Mouse (Mus musculus): ENCODE measurements around the gene Esrra. TPM values are rescaled to one million over a fixed set of nuclear protein-coding genes. Genes with fewer than 3 reads are reported as not detected.

The Esrra gene
- total RNA-seq, 1 experiment from 2014 or later = 18.2 TPM

DNA sequence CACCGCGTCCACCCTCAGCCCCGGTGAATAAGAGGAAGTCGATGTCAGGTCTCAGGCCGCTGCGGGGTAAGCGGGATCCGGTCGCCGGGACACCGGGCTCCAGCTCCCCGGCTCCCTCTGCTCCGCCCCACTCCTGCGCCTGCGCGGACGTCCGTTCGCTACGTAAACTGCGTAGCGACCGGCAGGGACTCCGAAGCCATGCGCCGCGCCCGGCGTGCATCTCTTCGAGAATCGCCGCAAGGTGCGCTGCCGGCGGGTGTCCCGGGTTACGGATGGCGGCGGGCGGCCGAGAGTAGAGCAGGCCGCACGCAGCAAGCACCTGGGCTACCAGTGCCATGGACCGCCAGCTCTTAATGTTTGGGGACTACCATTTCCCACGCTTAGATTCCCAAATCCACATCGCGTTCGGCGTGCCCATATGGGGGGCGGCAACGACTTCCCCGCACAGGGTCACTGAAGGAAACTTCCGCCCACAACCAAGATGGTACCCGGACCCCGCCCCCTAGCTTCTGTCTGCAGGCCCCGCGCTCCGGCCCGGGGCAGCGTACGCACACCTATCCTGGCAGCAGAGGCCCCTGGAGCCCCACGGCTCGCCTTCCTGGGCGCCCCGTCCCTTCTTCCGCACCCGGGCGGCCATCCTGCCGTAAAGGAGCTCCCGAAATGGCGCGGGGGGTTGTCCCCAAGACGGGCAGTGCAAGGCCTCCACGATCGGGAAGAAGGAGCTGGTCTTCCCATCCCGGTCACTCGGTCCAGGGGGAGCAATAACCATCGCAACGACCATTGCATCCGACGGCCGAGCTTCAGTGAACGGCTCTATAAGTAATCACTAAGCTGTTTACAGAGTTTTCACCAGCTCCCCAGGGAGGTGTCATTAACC lies 20.0 kb upstream of the Esrra start, which contains the start of gene Bad:
Bad (plus strand) TSS at position 490 of the 877 bp plus-strand sequence.
- ATAC-seq (replicated peaks; ENCODE audit: low read depth, poor library complexity, severe bottlenecking) = peak; percentile 76

DNA sequence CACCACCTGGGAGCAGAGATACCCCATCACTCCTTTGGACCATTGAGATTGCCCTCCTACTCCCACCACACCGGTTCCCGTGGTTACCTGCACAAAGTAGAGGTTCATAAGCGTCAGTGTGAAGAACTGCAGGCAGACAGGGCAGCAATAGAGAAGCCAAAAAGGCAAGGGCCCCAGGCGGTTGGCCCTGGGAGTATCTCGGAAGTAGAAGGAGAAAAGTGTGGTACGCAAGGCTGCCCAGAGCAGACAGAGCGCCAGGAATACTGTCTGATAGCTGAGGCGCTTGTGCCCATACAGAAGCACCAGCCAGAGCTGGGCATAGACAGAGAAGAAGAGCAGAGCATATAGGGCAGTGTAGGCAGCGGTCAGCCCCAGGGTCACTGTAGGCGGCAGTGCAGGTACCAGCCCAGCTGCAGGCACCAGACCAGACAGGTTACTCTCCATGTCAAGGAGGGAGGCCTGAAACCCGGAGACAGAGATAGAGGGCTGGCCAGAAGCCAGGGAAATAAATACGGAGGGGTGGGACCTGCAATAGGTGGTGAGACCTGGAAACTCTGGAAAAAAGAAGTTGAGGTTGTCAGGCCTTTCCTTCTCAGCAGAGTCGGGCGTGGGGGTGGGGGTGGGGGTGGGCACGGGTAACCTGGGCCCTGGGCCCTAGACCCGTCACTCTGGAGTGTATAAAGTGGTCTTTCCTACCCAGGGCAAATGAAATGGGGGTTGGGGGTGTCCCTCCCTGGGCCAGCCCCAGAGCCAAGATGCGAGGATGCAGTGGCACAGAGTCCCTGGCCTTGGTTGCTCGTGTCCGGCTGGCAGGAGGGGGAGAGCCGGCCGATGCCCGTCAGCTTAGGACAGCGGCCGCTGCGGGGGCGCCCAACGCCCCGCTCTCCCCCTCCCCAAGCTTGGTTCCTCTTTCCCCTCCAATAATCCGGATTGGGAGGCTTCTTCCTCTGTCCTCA lies 19.1 kb upstream of the Esrra start:
- no peak for ATAC-seq (replicated peaks; ENCODE audit: low read depth, poor library complexity, severe bottlenecking)

DNA sequence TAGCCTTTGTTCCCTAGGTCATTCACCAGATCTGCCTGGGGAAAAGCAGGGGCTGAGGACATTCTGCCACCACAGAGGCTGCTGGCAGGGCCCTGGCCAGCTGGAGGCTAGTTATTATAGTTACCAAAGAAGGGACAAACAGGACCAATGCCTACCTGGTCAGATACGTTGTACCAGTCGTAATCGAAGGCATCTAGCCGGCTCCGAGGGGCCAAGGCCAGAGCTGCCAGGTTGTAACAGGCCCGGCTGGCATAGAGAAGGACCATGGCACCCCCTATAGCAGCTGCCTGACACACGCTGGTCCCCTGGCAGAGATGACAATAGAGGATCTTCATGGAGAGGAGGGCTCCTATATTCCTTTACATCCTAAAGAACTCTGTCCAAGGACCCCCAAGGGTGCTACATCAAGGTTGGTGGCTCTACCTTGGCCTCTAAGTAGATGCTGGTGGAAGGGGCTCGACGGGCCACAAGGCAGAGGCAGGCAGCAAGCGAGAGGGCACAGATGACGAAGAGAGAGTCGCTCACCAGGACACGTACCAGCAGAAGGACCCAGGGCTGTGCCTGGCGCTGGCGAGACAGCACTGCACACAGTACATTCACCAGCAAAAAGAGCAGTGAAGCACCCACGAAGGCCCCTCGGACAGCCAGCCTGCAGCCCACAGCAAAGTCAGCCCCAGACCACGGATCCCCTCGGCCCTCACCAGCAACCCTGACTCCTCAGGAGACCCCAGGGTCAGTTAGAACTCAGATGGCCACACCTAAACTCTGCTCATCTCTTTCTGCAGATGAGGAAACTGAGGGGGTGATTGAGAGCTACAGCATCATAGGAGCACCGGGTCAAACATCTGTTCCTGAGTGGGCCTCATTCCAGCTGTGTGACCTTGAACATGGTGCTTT lies 17.7 kb upstream of the Esrra start:
- no peak for ATAC-seq (replicated peaks; ENCODE audit: low read depth, poor library complexity, severe bottlenecking)

DNA sequence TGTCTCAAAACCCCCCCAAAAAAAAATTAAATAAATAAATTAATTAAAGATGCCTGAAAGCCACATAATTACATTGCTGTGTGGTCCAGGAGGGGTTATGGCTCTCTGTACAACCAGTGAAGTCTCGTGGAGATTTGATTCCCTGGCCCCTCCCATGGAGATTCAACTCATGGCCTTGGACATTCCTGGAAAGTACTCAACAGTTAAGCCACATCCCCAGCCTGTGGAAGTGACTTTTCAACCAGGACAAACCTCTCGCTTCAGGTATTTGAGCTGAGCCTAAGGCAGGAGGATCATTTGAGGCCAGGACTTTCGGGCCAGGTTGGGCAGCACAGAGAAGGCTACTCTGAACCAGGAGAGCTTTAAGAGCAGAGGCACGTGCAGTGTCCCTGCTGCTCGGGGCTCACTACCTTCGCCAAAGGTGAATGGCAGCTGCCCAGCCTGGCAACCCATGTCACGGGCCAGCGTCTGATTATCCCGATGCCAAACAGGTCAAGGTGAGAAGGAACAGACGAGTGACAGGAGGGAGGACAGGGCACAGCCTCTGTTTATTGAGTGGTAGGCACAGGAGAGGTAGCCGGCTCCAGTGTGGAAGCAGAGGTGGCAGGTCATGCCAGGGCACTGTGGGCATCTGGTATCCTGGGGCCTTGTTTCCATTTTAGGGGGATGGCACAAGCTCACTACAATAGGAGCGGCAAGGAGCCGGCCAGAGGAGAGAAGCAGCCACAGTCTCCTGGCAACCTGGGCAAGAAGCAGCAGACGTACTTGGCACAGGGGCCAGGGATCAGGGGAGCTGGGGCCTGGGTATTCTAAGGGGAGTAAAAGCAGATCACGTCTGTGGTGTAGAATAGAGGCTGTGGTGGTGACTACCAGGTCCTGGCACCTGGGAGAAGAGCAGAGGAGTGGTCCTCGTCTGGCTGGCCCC lies 16.2 kb upstream of the Esrra start:
- ATAC-seq (replicated peaks; ENCODE audit: low read depth, poor library complexity, severe bottlenecking) = no peak

DNA sequence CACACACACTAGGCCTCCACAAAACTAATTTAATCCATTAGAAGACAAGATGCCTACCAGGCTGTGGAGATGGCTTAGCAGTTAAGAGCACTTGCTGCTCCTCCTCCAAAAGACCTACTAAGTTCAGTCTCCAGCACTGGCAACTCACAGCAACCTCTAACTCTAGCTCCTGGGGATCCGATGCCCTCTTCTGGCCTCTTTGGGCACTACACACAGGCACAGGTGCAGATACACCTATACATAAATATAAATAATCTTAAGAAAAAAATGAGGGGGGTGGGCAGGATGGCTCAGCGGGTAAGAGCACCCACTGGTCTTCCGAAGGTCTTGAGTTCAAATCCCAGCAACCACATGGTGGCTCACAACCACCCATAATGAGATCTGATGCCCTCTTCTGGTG lies 14.7 kb upstream of the Esrra start:
- ATAC-seq (replicated peaks; ENCODE audit: low read depth, poor library complexity, severe bottlenecking) = 0 out of 2 replicates have a peak, but pooled peaks have one; percentile 33

DNA sequence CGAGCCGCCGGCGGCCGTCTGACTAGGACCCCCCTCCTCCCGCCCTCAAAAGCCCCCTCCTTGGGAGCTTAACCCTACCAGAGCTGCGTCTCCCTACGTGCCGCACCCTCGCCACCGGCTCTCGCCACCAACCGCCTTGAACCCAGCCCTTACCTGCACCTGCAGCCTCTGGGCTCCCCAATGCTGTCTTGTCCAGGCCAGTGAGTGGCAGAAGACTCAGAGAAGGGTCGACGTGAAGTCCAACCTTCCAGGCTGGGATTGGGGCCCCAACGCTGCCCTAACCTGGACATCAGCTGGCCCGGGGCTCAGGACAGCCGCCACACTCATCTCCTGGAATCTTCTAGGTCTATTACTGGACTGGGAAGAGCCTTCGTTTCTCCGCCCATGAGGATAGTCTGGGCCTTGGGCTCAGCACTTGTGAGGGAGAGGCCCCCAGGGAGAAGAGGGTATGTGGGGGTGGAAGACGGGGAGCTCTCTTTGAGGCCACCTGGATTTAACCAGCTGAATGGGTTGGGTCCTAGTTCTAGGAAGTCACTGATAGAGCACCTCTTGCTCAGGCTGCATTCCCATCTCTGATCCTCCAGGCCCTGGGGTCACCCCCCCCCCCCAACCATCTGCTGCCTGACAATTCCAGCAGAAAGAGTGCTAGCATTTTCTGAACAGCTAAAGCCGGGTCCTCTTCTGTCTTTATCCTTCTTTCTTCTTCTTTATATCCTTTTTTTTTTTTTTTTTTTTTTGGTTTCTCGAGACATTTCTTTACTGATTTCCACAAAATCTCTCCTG lies 12.8 kb upstream of the Esrra start, which contains the start of gene Kcnk4:
Kcnk4 (minus strand) TSS at position 321 of the 783 bp plus-strand sequence.
- ATAC-seq (replicated peaks; ENCODE audit: low read depth, poor library complexity, severe bottlenecking) = no peak

DNA sequence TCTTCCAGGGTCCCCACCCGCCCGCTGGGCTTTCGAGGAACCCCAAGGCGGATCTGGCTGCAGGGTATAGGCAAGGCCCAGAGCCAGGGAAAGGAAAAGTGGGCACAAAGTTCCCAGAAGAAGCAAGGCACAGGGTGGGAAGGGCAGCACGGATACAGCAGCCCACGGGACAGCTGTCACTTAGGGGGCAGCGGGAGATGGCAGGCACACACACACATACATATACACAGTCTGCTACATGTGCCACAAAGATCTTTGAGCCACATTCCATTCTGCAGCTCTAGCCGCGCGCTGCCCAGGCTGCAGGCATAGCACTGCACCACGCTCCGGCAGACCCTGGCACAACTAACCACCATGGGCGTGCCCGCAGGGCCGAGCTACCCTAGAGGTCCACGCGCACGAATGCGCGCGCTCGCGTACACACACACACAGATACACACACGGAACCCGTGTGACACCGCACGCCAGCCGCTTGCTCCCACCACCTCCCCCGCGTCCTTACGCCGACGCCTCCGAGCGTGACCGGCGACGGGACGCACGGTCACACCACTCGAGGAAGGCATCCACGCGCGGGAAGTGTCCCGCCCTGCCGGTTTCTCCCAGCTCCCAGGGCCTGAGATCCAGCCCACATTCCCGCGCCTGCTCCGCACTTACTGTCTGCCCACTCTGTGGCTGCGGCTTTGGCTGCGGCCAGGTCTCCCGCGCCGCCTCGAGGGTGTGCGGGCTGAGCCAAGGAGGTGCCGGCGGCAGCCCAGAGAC lies 12.0 kb upstream of the Esrra start:
- peak; percentile 55 for ATAC-seq (replicated peaks; ENCODE audit: low read depth, poor library complexity, severe bottlenecking)

DNA sequence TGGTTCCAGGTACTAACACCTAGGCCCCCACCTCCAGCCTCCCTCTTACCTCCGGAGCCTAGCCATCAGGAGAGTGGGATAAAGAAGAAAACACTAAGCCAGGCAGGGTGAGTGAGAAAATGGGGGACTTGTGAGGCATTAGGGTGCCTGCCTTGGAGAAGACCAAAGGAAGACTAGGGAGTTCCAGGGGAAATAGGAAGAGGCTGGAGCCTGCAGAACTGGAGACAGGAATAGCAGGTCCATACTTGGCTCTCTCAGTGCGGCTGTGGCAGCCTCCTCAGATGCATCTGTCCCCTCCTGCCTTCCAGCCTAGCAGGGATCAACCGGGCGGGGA lies 11.5 kb upstream of the Esrra start:
- ATAC-seq (replicated peaks; ENCODE audit: low read depth, poor library complexity, severe bottlenecking) = no peak

DNA sequence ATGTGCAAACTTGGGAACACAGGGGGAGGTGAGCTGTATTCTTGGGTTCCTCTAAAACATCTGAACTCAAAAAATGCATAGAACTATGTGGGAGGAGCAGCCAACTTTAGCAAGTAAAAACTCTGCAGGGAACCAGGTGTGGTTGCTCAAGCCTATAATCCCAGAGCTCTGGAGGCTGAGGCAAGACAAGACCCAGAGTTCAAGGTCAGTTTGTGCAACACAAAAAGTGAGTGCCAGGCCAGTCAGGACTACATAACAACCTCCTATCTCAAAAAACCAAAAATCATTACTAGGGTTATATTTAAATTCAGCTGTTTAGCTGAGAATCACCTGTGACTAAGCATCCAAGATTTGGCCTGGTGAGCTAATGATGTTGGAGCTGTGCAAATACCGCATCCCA lies 10.4 kb upstream of the Esrra start:
- no peak for ATAC-seq (replicated peaks; ENCODE audit: low read depth, poor library complexity, severe bottlenecking)

DNA sequence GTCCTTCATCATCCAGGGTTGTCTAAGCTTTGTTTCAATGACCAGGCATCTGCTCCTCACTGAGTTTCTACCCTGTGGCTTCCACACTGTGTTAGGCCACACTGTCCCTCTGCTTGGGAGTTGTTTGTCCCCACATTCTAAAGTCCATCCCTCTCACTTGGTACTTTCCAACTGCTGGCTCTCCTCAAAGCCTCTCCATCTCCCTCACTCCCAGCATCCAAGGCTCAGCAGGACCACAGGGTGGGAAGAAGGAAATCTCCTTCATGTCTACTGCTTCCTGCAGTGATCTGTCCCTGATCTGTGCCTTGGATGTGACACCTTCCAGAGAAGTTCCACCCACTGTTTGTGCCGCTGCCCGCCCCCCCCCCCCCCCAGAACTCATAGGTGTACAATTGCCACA lies 9.4 kb upstream of the Esrra start:
- no peak for ATAC-seq (replicated peaks; ENCODE audit: low read depth, poor library complexity, severe bottlenecking)

DNA sequence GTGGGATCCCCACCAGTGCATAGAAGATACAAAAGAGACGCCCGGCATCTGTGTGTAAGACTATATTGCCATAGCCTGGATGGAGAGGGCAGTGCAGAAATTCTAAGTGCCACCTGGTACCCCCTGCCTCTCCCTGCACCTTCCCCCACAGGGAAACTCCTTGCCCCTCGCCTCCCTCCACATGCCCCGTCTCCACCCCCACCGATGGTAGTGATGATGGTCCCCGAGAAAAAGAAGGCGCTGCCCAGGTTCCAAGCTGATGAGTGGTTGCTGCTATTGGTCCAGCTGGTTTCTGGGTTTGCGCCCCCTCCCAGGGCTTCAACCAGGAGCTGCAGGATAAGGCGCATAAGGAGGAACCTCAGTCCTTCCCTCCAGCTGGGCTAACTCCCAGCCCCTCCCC lies 6.5 kb upstream of the Esrra start:
- no peak for ATAC-seq (replicated peaks; ENCODE audit: low read depth, poor library complexity, severe bottlenecking)

DNA sequence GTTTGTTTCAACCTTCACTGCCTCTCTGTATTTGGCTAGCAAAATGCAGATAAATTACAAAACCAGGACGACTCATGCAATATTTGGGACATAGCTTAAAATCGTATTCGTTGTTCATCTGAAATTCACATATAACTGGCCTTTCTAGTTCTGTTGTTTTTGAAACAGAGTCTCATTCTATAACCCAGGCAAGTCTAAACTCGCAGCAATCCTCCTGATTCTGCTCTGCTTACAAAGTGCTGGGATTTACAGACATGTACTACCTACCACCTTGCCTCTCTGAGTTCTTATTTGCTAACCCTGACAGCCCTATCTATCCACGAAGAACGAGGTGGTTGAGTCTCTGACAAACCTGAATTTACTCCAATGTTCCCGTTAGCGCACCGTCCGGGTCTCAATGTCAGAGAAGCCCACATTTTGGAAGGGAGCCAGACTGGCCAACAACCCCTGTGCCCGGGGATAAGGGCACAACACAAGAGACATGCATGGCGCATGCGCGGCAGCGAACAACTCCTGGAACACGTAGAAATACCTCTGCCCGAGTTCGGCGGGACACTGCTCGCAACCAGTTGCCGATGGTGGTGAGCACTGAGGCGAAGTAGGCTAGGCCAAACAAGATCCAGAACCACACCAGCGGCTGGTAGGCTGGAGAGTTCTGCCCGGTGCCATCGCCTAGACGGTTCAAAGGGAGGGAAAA lies 5.1 kb upstream of the Esrra start:
- no peak for ATAC-seq (replicated peaks; ENCODE audit: low read depth, poor library complexity, severe bottlenecking)

DNA sequence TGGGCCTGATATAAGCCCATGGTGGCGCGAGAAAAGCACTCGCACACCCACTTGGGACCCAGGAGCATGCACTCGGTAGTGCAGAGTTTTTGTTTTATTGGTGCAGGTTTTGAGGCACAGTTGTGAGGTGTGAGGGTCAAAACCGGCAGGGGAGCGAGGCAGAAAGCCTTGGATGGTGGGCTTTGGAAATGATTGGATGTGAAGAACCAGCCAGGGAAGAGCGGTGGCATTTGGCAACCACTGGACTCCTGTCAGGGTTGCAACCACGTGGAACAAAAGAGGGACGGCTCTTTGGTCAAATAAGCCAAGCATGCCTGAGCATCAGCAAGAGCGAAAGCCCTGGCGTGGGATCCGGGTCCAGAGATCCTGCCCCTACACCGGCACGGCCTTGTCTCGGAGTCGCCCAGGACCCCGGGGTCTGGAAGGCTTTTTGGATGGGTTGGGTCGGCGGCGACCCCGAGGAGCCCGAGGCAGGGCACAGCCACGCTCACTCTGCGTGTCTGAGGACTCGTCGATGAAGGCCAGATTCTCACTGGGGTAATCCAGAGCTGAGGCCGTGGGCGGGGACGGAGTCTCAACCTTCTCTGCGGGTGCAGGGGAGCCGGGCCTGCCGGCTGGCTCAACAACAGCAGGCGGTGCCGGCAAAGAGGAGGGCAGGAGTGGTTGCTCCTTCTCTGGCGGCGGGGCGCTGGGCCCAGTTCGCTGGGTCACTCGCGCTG lies 4.2 kb upstream of the Esrra start:
- ATAC-seq (replicated peaks; ENCODE audit: low read depth, poor library complexity, severe bottlenecking) = no peak

DNA sequence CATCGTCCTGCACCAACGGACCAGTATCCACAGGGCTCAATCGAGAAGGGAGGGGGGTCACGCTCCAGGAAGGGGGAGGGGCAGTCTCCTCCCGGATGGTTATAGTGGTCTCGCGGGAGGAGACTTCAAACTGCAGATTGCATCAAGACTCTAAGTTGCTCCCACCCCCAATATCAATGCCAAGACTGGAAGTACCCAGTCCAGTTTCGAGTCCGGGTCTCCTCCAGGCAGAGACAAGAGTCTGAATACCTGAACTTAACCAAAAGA lies 3.6 kb upstream of the Esrra start, which contains the start of gene Catsperz:
Catsperz (minus strand) TSS at position 74 of the 267 bp plus-strand sequence.
- no peak for ATAC-seq (replicated peaks; ENCODE audit: low read depth, poor library complexity, severe bottlenecking)

DNA sequence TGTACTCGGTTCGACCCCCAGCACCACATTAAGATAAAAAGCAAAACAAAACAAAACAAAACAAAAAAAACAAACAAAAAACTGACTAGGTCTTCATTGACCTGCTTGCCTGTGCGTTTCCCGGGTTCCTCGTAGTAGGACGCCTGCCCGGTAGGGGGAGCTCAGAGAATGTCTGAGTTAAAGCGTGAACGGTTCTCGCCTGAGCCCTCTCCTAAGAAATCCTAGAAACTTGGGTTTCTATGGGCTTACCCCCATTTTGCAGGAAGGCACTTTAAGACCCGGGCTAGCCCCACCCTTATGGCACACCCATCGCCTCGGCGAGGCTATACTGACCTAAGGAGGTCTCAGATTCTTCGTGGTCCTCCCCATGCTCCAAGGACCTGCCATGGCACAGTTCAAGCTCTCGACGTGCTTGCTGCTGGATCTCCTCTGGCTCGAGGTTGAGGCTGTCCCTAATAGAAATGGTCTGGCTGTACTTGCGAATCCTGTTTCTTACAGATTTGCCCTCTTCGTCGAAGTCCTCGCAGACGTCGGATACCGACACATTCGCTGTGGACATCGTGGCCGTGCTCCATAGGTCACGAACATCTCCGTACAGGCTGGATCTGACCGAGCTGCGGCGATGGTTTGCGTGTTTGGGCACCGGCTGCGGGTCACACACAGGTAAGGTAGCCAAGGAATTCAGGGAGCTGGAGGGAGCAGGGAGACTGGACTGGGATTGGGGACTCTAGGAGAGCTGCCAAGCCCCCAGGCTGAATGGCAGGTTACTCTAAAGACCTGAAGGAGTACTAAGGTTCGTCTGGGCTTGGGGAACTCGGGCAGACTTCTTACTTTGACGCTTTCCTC lies 3.1 kb upstream of the Esrra start:
- no peak for ATAC-seq (replicated peaks; ENCODE audit: low read depth, poor library complexity, severe bottlenecking)
